Comparison of ENCODE assay signal across 8 mouse cellular contexts in genomic region chr15:102105360-102105759, GRCm38 (mm10). TPM values are rescaled to one million over a fixed set of nuclear protein-coding genes. Genes with fewer than 3 reads are reported as not detected.
DNase-seq lines count a peak whose midpoint lies in the region; ATAC-seq and TF ChIP-seq lines count a peak whose summit lies in the region.

No protein-coding gene starts in this region.

- TF ChIP-seq CTCF in layer of hippocampus, adult 2 months (conservative IDR thresholded peaks at IDR 0.05) = no peak
- no peak for TF ChIP-seq CTCF in lung, adult 2 months (IDR thresholded peaks at IDR 0.05; ENCODE audit: insufficient read depth, low read length)

- H3K9me3 ChIP-seq in embryonic facial prominence, embryonic 14.5 days (ENCODE audit: control insufficient read depth, low read length) = no peaks in the 10 kb centered on the region
- H3K9me3 ChIP-seq in hindbrain, embryonic 15.5 days = no peaks in the 10 kb centered on the region

- H3K4me3 ChIP-seq in layer of hippocampus, adult 2 months = peak overlapping the region; percentile 13; the same call in 1 of the 2 replicates
- no peak overlapping the region for H3K4me3 ChIP-seq in embryonic facial prominence, embryonic 14.5 days (ENCODE audit: low read depth, low read length)
- no peak overlapping the region for H3K4me3 ChIP-seq in hindbrain, embryonic 15.5 days
- peak overlapping the region; percentile 44 for H3K4me3 ChIP-seq in lung, adult 2 months (replicated peaks; ENCODE audit: extremely low read depth, low read depth, low read length)

- WGBS in embryonic facial prominence, embryonic 14.5 days = 26% methylated on average over 4 of the region's 5 CpGs
- WGBS in hindbrain, embryonic 15.5 days = 47% methylated on average over 5 of the region's 5 CpGs
- 4% methylated on average over 5 of the region's 5 CpGs for WGBS in lung, adult 2 months

- peak overlapping the region; percentile 89; the same call in 1 of the 2 replicates for H3K27ac ChIP-seq in layer of hippocampus, adult 2 months
- peak overlapping the region; percentile 99 for H3K27ac ChIP-seq in embryonic facial prominence, embryonic 14.5 days (replicated peaks; ENCODE audit: low read depth, low read length)
- H3K27ac ChIP-seq in hindbrain, embryonic 15.5 days (replicated peaks) = no peak overlapping the region

- H3K4me2 ChIP-seq in embryonic facial prominence, embryonic 14.5 days (ENCODE audit: low read depth, low read length) = peak overlapping the region; percentile 65
- H3K4me2 ChIP-seq in hindbrain, embryonic 15.5 days = peak overlapping the region; percentile 58; the same call in 1 of the 2 replicates

- peak; percentile 61; the same call in 1 of the 2 replicates for TF ChIP-seq POLR2A in lung, adult 2 months (IDR thresholded peaks at IDR 0.05; ENCODE audit: borderline replicate concordance, extremely low read depth, low read depth, low read length)

- peaks cover 49% of the 10 kb centered on the region for H3K4me1 ChIP-seq in embryonic facial prominence, embryonic 14.5 days (ENCODE audit: control insufficient read depth, insufficient read depth, low read length)
- H3K4me1 ChIP-seq in hindbrain, embryonic 15.5 days (replicated peaks) = peaks cover 74% of the 10 kb centered on the region
- peaks cover 37% of the 10 kb centered on the region for H3K4me1 ChIP-seq in lung, adult 2 months (ENCODE audit: control insufficient read depth, insufficient read depth, low read length)

- no peaks in the 10 kb centered on the region for H3K27me3 ChIP-seq in embryonic facial prominence, embryonic 14.5 days (replicated peaks; ENCODE audit: control insufficient read depth, insufficient read depth, low read length)
- H3K27me3 ChIP-seq in hindbrain, embryonic 15.5 days = peaks cover 23% of the 10 kb centered on the region

- H3K9ac ChIP-seq in embryonic facial prominence, embryonic 14.5 days (ENCODE audit: low read depth, low read length) = no peak overlapping the region; the same call in 1 of the 2 replicates
- no peak overlapping the region for H3K9ac ChIP-seq in hindbrain, embryonic 15.5 days

- H3K36me3 ChIP-seq in embryonic facial prominence, embryonic 14.5 days (ENCODE audit: control insufficient read depth, insufficient read depth, low read length) = peaks cover 56% of the 10 kb centered on the region
- no peaks in the 10 kb centered on the region for H3K36me3 ChIP-seq in hindbrain, embryonic 15.5 days

- no peak for ATAC-seq in embryonic facial prominence, embryonic 14.5 days (ENCODE audit: low read depth)
- ATAC-seq in hindbrain, embryonic 15.5 days (ENCODE audit: low FRiP score, low read depth) = no peak

- no peak for DNase-seq in layer of hippocampus, adult 2 months (ENCODE audit: low spot score in 2 of 2)
- no peak for DNase-seq in layer of hippocampus, adult 9-10 months (ENCODE audit: low spot score)
- peak; percentile 66 for DNase-seq in embryonic facial prominence, embryonic 14.5 days (ENCODE audit: low spot score)
- DNase-seq in lung, adult 2 months = peak; percentile 77
- DNase-seq in spleen, postnatal 36 days (ENCODE audit: low spot score in 2 of 2) = no peak
- no peak for DNase-seq in right cerebral cortex, adult 2 months (ENCODE audit: low spot score in 2 of 2)
- no peak for DNase-seq in layer of hippocampus, adult 9-11 months

RNA-seq across cellular contexts. Expression of gene Tns2, which starts 5.1 kb away (rescaled TPM):
- total RNA-seq in layer of hippocampus, adult 2 months (2021) = 10 to 100 TPM; 18.4 to 25.0 TPM
- polyA plus RNA-seq in embryonic facial prominence, embryonic 14.5 days (2014; fragmentation: Nextera tagmentation; extraction: Ambion mirVana) = 45.9 and 56.4 TPM in 2 replicates
- polyA plus RNA-seq in hindbrain, embryonic 15.5 days (2015; fragmentation: Nextera tagmentation; extraction: Ambion mirVana) = 9.2 and 9.8 TPM in 2 replicates
- polyA plus RNA-seq in lung, adult 2 months (2012; rRNA removed) = 255 and 329 TPM in 2 replicates

RNA-seq across cellular contexts. Expression of gene Spryd3, which starts 30.7 kb away (rescaled TPM):
- 100 to 1,000 TPM; 151 to 155 TPM for total RNA-seq in layer of hippocampus, adult 2 months (2021)
- polyA plus RNA-seq in embryonic facial prominence, embryonic 14.5 days (2014; fragmentation: Nextera tagmentation; extraction: Ambion mirVana) = 19.2 TPM in 2 replicates
- 87.9 and 93.5 TPM in 2 replicates for polyA plus RNA-seq in hindbrain, embryonic 15.5 days (2015; fragmentation: Nextera tagmentation; extraction: Ambion mirVana)
- 40.8 and 55.2 TPM in 2 replicates for polyA plus RNA-seq in lung, adult 2 months (2012; rRNA removed)

RNA-seq across cellular contexts. Expression of gene Eif4b, which starts 31.8 kb away (rescaled TPM):
- 100 to 1,000 TPM; 196 to 199 TPM for total RNA-seq in layer of hippocampus, adult 2 months (2021)
- 123 and 141 TPM in 2 replicates for polyA plus RNA-seq in embryonic facial prominence, embryonic 14.5 days (2014; fragmentation: Nextera tagmentation; extraction: Ambion mirVana)
- polyA plus RNA-seq in hindbrain, embryonic 15.5 days (2015; fragmentation: Nextera tagmentation; extraction: Ambion mirVana) = 77.1 and 79.3 TPM in 2 replicates
- 47.3 and 87.1 TPM in 2 replicates for polyA plus RNA-seq in lung, adult 2 months (2012; rRNA removed)

RNA-seq across cellular contexts. Expression of gene Igfbp6, which starts 38.8 kb away (rescaled TPM):
- total RNA-seq in layer of hippocampus, adult 2 months (2021) = 1 to 10 TPM; 6.9 to 7.7 TPM
- polyA plus RNA-seq in embryonic facial prominence, embryonic 14.5 days (2014; fragmentation: Nextera tagmentation; extraction: Ambion mirVana) = 15.0 and 20.1 TPM in 2 replicates
- 3.3 and 5.6 TPM in 2 replicates for polyA plus RNA-seq in hindbrain, embryonic 15.5 days (2015; fragmentation: Nextera tagmentation; extraction: Ambion mirVana)
- polyA plus RNA-seq in lung, adult 2 months (2012; rRNA removed) = 337 and 400 TPM in 2 replicates

RNA-seq across cellular contexts. Expression of gene Soat2, which starts 45.0 kb away (rescaled TPM):
- total RNA-seq in layer of hippocampus, adult 2 months (2021) = not detected
- polyA plus RNA-seq in embryonic facial prominence, embryonic 14.5 days (2014; fragmentation: Nextera tagmentation; extraction: Ambion mirVana) = 0.17 and 0.63 TPM in 2 replicates
- polyA plus RNA-seq in hindbrain, embryonic 15.5 days (2015; fragmentation: Nextera tagmentation; extraction: Ambion mirVana) = 0.06 and 0.09 TPM in 2 replicates
- 1.1 and 1.2 TPM in 2 replicates for polyA plus RNA-seq in lung, adult 2 months (2012; rRNA removed)

Comparison
In these comparisons a context has a peak if more than half of its experiments do, and no peak if none do; other contexts are left out.
1. DNase-seq: peak in embryonic facial prominence, embryonic 14.5 days (single experiment) and lung, adult 2 months (single experiment); none in layer of hippocampus, adult 2 months (0 of 2), layer of hippocampus, adult 9-10 months (single experiment), spleen, postnatal 36 days (0 of 2), right cerebral cortex, adult 2 months (0 of 2) and layer of hippocampus, adult 9-11 months (single experiment).
2. H3K4me3 ChIP-seq: peak in layer of hippocampus, adult 2 months (single experiment) and lung, adult 2 months (single experiment); none in embryonic facial prominence, embryonic 14.5 days (single experiment) and hindbrain, embryonic 15.5 days (single experiment).